Mouse (Mus musculus) liver, adult 2 months (tissue): ENCODE results near the gene Eif2ak2.

Experiments used
- CTCF ChIP-seq: fragments of 200-500 bp; IDR thresholded peaks from 2 replicates; pipeline ENCODE4 v1.5.1; 2011; ENCODE audit warnings: low read depth, low read length, control low read depth
- POLR2A ChIP-seq: fragments of 200-500 bp; IDR thresholded peaks from 2 replicates; pipeline ENCODE4 v1.6.1; 2011; ENCODE audit warnings: low read length, control low read depth; ENCODE audit not compliant: insufficient read depth; ENCODE audit errors: extremely low read depth

- TF ChIP-seq CTCF (no peak), POLR2A (no peak)
Observed at GRCm38 (mm10) chr17:78889184-78889583, 6.8 kb upstream of the Eif2ak2 start.
